Mouse (Mus musculus): ENCODE data around the gene Ttc6.
A peak's percentile ranks its signal among the peaks of the same experiment; 100 is the strongest.

Gene Ttc6

DNA sequence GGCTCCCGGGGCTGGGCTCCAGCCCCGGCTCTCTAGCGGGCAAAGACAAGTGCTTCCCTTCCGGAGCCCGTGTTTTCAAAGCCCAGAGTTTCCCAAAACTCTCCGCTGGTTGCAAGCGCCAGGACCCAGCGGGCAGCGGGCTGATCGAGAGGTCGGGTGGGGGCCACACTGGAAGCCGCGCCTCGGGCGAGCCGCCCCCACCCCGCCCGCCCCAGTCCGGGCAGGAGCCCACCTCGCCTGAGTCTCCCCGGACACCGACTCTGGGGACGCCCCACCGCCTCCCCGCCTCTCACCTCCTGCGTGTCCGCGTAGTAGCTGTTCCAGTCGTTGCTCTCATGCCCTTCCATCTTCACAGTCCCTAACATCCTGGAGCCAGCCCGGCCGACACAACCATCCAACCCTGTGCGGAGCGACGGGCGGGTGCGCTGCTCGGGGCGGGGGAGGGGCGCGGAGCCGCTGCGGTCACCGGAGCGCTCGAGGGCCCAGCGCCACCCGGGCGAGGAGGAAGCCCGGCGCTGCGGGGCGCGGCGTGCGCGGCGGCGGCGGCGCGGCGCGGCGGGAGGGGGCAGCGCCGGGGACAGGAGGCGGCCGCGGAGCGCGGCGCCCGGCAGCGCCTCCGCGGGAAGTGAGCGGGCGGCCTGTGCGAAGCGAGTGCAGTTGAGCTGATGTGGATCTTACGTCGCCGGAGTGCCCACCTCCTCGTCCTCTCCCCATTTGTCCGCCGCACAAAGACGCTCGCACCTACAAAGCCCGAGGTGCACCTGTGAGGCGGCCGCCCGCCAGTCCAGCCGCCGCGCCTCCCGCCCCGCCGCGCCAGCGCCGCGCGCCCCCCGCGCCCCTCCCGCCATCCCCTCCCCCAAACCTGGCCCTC lies 18.3 kb upstream of the Ttc6 start:
- peak in 1 of 2 experiments; percentile 16 for DNase-seq

- peak in 1 of 2 experiments; percentile 3 for DNase-seq
Observed at GRCm38 (mm10) chr12:57546415-57547201, 17.3 kb upstream of the Ttc6 start, which contains the start of gene Foxa1. Gene Foxa1 (minus strand): TSS chr12:57546916.

DNA sequence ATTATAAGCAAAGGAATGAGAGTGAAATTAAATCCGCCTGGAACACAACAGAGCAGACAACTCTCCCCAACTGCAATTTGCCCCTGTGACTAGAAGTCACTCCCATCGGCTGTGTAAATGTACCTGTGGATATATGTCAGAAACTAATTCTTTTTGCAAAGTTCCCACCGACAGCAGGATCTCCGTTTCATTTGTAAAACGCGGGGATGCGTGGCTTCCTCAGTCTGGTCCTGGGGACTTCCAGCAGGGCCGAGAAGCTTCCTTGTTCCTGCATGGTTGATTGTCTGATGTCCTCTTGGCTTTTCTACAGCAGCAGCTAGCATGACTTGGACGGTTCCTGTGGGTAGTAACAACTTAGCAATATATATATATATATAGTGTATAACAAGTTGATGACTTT lies 16.0 kb upstream of the Ttc6 start:
- DNase-seq, result no peak

DNA sequence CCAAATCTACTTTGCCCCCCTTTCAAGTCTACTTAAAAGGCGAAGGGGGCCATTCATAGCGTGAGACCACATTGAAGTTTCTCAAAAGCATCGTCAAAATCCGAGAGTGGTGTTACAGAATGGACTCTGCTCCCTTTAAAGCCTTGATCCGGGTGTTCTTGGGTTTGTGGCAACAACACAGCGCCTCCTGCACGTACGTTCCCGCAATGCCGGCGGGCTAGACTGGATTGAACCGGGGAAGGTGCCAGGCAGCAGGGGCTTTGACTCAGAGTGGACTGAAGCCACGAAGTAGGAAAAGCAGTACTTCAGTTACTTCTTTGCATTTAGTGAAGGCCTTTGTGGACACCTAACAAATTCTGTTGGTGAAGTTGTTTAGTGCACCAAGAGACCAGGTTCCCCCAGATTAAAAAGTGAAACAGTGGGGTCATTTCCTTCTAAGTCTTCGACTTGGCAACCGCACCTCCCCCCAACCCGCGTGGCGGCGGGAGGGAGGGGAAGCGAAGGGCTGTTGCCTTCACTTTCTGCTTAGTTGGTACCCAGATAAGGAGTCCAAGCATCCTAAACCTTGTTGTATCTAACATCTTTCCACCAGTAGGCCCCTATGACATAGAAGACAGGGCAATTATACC lies 15.4 kb upstream of the Ttc6 start:
- DNase-seq, result no peak

GRCm38 (mm10) chr12:57548981-57549666 lies 14.8 kb upstream of the Ttc6 start:
- DNase-seq, result no peak

DNA sequence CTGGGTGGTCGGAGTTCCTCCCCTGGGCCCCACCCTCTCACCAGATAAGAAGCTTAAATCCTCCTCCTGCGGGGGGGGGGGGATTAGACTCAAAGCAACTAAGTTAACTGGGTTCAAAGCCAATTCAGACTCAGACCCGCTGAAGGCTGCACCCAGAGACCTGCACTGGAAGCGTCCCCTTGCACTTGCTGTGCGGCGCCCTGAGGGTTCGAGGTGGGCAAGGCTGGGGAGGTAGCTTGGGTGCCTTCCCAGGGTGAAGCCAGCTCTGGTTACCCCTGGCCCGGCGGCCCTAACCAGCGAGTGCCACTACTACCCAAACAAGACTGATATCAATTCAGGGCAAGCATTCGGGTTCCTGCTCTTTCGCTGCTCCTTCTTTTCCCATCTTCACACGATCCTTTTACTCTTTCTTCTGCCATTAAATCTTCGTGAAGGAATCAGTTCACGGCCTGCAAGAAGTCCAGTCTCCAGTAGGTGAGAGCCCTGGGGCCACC lies 14.2 kb upstream of the Ttc6 start:
- DNase-seq, result no peak

DNA sequence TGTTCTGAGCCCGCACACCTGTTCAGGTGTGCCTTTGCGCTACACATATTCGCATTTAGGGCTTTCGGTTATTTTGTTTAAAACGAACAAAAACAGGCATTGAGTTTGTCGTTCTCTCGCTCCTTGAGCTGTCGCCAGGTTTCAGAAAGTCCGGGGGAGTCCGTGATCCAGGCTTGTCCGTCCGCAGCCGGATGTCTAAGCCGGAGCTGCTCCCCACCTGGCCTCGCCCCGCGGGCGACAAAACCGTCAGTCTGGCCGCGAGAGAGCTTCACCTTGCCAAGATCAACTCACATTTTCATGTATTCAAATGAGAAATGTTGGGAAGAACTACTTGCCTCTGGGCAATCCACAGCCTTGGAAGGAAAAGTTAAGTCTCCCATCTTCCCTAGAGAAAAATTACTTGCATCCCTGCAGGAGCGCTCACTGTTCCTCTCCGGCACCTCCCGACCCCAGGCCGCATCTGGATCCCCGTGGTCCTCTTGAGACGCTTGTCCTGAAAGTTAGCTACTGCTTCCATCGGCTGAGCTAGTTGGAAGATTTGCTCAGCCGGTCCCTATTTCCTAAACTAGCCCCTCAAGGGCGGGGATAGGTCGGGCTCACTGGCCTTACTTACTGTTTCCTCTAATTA lies 13.6 kb upstream of the Ttc6 start:
- DNase-seq, result no peak

DNA sequence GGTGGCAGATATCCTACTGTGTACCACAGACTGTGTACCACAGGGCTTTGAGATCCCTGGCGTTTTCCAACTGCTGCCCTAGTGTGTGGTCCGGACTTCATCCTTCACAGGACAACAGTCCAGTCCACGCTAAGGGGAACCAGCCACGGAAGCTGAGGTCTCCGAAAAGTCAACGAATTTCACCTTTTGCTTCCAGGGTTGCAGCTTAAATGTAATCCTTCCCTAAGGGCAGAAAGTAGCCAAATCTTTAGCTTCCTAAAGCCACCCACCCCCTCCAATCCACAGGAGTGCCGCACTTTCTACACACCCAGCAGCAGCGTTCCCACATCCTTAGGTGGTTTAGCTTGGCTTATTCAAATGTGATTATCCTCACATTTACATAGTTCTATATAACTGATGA lies 13.0 kb upstream of the Ttc6 start:
- DNase-seq, result no peak

DNA sequence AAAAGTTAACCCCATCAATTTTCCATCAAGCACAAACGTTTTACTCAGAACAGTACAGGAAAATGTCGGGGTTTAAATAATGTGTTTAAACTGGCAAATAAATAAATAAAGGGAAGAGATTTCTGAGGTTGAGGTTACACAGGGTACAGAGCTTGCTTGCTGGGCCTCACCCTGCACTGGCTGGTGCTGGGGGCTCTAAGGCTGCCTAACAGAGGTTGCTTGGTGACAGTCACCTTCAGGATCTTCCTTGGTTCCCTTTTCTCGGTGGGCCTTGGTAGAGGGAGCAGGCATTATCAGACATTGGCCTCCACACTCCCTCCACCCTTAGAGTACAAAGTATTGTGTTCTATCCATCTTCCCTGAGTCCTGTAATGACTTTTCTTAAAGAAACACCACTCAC lies 11.6 kb upstream of the Ttc6 start:
- DNase-seq, result no peak

DNA sequence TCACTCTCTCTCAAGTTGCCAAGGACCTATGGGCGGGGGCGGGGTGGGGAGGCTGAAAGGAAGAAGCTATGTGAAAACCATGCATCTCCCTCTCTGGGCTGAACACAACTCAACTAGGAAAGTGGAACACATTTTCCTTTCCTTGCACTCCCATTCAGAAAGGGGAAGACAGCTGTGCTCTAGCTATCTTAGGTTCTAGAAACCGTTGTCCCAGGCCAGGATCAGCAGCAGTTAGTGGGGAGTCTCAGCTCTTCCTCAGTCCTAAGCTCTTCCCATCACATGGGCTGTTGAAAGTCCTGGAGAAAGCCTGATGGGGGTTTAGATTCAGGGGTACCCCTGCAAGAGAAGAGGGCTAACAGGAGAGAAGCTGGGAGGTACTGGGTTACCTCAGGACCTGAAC lies 9.8 kb upstream of the Ttc6 start:
- no peak for DNase-seq

DNA sequence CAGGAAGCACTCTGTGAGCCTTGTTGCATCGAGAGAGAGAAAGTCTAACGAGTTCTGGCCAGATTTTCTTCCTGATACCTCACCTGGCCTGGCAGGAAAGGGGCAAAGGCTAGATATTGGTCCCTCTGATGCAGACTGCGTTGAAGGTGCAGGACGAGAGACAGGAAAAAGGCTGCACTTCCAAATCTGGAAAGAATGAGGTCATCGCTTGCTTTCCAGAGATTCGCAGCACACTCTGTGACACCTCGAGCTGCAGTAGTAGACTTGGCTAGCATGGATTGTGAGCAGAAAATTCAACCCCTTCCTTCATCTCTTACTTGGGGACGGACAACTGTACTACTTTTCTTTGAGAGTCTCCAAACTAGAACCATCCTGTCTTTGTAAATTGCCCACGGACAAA lies 7.9 kb downstream of the Ttc6 start:
- DNase-seq, result no peak

GRCm38 (mm10) chr12:57572415-57572814 lies 8.5 kb downstream of the Ttc6 start:
- no peak for DNase-seq

- peak in 1 of 2 experiments; percentile 4 for DNase-seq
Observed at GRCm38 (mm10) chr12:57575931-57576628, 12.2 kb downstream of the Ttc6 start.

- no peak for DNase-seq
Observed at GRCm38 (mm10) chr12:57607624-57608023, 43.7 kb downstream of the Ttc6 start.

GRCm38 (mm10) chr12:57615137-57615536 lies 51.2 kb downstream of the Ttc6 start:
- no peak for DNase-seq

GRCm38 (mm10) chr12:57622030-57622429 lies 58.1 kb downstream of the Ttc6 start:
- DNase-seq, result no peak

DNA sequence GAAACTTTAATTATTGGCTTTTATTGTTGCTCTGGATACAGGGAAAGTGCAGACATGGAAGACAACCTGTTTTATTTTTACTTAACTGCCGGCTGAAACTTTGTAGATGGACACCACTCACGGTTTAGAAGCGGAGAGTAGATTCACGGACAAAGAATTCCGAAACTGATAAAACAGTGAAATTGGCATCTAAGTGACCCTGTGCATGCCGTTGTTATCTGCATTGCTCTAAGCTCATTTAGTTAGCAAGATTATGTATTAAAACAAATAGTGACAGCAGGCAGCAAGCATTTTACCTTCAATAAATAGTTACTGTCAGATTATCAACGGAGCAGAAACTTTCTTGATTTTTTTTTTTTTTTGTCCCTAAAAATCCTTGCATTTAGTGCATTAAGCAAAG lies 59.4 kb downstream of the Ttc6 start:
- no peak for DNase-seq

- no peak for DNase-seq
Observed at GRCm38 (mm10) chr12:57624011-57624608, 60.2 kb downstream of the Ttc6 start.

DNA sequence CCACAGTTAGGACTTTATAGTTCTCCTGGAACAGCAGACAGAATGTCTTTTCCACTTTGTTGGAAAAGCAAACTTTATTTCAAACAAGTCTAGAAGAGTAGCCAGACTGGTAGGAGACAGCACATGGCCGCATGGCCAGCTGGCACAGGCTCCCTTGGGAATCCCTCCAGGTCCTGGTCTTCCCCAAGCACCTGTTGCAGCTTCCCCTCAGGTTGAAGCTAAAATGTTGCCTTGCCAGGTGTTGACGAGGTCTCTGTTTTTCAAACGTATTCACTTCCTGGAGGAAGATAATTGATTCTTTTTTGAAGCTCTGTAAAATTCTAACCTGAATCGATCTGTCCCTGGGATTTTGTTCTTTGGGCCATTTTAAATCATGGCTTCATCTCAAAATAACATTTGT lies 86.1 kb downstream of the Ttc6 start:
- DNase-seq, result peak; percentile 2 to 6

DNA sequence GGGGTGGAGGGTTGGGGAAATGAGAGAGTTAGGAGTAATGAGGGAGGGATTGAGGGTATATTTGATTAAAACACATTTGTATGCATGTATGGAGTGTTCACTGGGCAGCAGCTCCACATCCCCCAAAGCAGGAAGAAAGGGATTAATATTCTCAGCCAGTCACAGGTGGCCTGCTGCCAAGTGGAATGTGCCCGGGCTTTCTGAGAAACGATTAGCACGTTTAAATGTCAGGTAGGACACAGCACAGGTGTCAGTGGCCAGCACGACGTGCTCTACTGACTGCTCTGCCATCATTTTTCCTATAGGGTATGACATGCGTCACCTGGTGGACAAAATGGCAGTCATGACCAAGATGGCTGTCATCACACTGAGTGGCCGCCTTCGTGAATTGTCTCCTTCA lies 86.8 kb downstream of the Ttc6 start:
- DNase-seq, result no peak
